Mouse (Mus musculus): ENCODE measurements around the gene Zkscan1.
"Not testable (repeated sequence)": the region's sequence is repeated elsewhere in the genome, so short reads cannot be mapped to it uniquely, and the experiment has no call there.

The Zkscan1 gene

GRCm38 (mm10) chr5:138084996-138085395, at the start of gene Zkscan1:
TSS of gene Zkscan1 (plus strand) at chr5:138085084.
- peak; percentile 92 for DNase-seq (ENCODE audit: low read depth, low spot score)

DNA sequence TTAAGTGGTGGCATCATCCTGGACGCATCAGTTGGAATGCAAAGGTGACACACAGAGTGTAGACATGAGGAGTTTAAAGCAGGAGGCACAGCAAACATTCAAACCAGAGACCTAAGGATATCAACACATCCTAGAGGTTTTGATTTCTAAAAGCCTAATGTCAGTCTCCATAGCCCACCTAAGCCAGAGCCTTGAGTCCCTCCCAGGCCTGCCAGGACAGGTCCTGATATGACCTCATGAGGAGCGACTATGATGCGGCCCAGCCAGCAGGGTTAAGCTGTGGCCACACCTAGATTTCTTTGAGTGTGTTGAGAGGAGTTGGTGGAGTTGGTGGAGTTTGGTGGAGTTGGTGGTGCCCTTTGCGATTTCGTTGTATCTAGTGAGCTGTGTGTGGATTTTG, 32.0 kb upstream of the Zkscan1 start, which contains the start of gene Smok3c:
TSS of gene Smok3c (plus strand) at position 301 of the 400 bp plus-strand sequence.
- DNase-seq (ENCODE audit: low read depth, low spot score), result not testable (repeated sequence)

DNA sequence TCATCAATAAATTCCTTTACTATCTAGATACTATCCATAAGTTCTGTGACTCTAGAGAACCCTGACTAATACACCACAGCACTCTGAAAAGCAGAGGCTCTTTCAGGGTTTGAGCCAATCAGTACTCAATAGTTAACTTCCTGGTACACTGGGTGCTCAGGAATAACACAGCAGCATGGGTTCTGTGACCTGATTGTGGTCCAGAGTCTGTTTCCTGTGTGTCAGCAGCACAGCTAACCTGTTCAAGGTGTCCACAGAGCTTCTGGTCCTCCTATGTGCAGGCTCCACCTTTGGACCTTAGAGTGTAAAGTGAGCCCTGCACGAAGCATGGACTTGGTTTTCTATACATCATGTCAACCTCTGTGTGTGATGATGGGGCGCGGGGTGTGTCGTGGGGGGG, 11.1 kb upstream of the Zkscan1 start:
- DNase-seq (ENCODE audit: low read depth, low spot score), result no peak

DNA sequence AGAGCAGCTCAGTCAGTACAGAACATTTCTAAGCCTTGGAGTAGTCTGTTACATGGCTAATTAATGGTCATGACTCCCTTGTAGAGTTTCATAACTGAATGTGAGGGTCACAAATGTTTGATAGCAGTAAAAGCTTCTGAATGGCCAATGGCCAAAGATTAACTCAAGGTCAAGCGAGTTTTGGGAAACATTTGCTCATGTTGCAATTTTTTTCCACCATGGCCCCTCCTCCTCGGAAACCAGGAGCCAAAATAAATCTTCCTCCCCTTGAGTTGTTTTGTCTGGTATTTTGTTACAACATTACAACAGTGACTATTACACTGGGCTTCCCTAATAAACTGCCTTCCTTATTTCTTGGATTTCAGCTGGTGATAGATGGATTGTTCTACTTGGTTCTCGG, 9.2 kb upstream of the Zkscan1 start:
- DNase-seq (ENCODE audit: low read depth, low spot score), result no peak

DNA sequence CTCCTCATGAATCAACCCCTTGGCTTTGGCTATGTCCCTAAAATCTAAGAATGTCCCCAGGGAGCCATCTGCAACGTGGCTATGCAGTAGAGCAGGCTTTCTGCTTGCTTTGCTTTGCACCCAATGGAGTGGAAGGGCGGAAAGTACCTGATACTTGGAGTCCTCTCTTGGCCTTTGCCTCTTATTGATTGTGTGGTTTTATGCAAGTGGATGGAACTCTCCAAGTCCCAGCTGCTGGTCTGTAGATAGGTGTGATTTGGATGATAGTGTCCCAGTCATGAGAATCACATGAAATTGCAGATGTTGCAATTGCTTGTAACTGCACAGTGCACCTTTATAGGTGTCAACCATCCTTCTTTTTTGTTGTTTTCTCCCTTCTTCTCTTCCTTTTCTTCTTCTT, 8.7 kb upstream of the Zkscan1 start:
- no peak for DNase-seq (ENCODE audit: low read depth, low spot score)

DNA sequence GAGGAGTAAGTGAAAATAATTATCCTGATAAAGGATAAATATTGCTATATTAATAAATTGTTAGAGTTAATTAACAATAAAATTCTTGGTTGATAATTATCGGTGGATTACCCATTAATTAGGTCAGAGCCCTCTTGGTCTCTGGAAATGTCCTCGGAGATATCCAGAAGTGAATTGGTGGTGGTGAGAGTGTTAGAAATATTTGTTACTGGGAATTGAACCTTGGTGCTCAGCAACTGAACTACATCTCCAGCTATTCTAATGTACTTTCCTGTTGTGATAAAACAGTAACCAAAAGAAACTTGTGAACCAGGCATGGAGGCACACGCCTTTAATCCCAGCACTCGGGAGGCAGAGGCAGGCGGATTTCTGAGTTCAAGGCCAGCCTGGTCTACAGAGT, 4.4 kb upstream of the Zkscan1 start:
- DNase-seq (ENCODE audit: low read depth, low spot score), result no peak

- no peak for DNase-seq (ENCODE audit: low read depth, low spot score)
Measured at GRCm38 (mm10) chr5:138081446-138081845, 3.4 kb upstream of the Zkscan1 start.

DNA sequence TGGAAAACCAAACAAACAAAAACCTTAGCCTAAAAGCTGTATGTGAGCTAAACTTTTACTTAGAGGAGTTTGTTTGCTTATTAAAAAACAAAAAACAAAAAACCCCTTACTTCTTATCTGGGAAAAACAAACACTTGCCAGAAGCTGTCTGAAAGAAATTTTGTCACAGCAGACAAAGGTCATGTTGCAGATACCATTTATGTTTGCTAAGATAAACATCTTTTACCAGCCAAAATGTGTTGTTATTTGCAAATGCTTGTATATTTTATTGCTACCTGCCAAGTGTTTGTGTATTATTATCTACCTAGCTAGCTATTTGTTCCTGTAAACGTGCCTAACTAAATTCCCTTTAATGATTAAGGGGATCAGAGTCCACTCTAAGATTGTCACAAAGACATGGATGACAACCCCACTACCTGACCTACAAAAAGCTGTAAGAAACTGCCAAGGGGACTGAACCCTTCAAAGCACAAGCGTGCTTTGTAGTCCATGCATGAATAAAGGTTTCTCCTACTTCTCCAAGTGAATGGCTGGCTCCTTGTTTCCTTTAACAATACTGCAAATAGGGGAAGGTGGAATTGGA, 1.5 kb upstream of the Zkscan1 start:
- no peak for DNase-seq (ENCODE audit: low read depth, low spot score)

DNA sequence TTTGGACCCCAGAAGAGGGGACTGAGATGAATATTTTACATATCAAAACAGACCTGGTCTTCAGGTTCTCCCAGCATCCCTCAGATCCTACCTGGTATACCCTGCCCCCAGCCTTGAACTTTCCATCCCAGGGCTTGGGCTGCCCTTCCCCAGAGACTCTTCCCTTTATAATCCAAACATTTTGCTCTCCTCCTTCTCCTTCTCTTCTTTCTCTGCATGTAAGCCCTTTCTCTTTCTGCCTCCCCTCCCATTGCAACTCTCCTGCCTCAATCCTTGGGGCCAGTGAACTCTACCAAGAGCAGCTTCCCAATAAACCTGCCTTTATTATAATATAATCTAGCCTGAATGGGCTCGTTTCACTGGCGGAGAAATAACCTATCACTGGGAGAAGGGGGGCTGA, 948 bp upstream of the Zkscan1 start:
- DNase-seq (ENCODE audit: low read depth, low spot score), result no peak

DNA sequence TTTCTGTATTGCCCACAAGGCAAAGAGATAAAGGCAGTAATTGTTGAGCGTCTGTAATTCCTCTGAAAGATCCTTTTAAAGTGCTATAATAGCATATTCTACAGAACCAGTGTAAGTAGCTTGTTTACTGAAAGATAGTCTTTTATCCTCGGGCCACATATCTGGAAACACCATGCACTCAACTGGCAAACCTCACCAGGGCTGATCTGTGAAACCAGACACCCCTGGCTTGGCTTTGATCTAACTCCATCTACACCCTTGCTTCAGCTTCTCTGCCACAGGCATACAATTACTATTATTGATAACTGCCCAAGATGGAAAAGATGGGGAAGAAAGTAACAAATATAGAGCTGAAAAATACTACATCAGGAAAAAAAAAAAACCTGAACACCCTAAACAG, 377 bp upstream of the Zkscan1 start:
- DNase-seq (ENCODE audit: low read depth, low spot score), result no peak

DNA sequence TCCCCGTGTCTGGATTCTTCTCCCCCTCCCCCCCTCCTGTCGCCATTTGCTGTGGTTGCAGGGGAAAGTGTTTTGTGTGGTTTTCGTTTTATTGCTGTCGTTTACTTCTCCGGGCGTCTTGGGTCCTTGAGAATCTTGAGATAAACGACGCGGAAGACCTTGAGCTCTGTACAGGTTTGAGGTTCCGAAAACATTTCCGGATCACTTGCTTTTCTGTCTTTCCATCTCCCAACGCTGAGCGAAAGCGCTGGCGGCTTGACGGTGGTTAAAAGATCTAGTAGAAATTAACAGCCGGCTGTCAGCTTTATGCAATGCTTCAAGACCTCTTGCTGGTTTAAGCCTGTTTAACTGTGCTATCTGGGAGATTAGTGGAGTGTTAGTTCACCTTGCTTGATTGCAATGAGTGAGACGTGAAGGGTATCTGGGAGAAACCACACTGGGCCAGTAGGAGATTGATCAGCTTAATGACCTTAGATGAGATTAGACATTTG, 582 bp downstream of the Zkscan1 start:
- peak; percentile 76 for DNase-seq (ENCODE audit: low read depth, low spot score)

- DNase-seq (ENCODE audit: low read depth, low spot score), result no peak
Measured at GRCm38 (mm10) chr5:138086842-138087241, 2.0 kb downstream of the Zkscan1 start.

GRCm38 (mm10) chr5:138088366-138088765, 3.5 kb downstream of the Zkscan1 start:
- no peak for DNase-seq (ENCODE audit: low read depth, low spot score)

GRCm38 (mm10) chr5:138089108-138089551, 4.2 kb downstream of the Zkscan1 start:
- DNase-seq (ENCODE audit: low read depth, low spot score), result no peak

GRCm38 (mm10) chr5:138090271-138090670, 5.4 kb downstream of the Zkscan1 start:
- peak; percentile 25 for DNase-seq (ENCODE audit: low read depth, low spot score)

DNA sequence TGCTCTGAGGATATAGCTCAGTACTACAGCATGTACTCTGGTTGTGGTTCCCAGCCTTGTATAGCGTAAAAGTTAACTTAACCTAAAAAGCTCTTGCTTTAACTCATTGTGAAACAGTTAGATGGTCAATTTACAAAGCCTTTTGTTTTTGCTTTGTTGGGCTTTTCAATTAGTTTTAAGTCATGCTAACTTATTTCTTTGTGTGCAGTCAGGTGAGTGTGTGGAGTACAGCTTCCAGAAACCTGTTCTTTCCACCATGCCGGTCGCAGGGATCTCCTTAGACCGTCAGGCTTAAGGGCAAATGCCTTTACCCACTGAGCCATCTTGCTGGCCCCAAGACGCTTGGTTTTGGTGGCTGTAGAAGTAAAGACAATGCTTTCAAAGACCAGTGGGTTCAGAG, 5.9 kb downstream of the Zkscan1 start:
- no peak for DNase-seq (ENCODE audit: low read depth, low spot score)

- no peak for DNase-seq (ENCODE audit: low read depth, low spot score)
Measured at GRCm38 (mm10) chr5:138092771-138093170, 7.9 kb downstream of the Zkscan1 start.

- no peak for DNase-seq (ENCODE audit: low read depth, low spot score)
Measured at GRCm38 (mm10) chr5:138094474-138094873, 9.6 kb downstream of the Zkscan1 start.

DNA sequence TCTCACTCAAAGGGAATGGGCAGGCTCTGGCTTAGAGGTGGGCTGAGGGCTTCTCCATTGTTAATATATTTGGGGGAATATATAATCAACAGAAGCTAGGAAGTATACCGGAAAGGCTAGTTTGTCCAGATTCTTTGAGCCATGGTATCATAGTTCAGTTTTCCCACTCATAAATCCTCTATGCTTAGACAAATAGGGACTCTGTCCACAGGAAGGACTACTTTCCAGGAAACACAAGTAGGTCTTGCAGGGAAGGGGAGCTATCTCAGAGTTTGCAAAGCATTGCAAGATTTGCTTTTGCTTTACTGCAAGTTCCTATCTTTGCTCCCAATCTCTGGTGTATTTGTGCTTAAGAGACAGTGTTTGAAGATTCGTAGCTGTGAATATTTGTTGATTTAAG, 20.1 kb downstream of the Zkscan1 start:
- no peak for DNase-seq (ENCODE audit: low read depth, low spot score)

GRCm38 (mm10) chr5:138107130-138107529, 22.2 kb downstream of the Zkscan1 start:
- no peak for DNase-seq (ENCODE audit: low read depth, low spot score)

GRCm38 (mm10) chr5:138109847-138110396, 25.0 kb downstream of the Zkscan1 start:
- DNase-seq (ENCODE audit: low read depth, low spot score), result not testable (repeated sequence)

DNA sequence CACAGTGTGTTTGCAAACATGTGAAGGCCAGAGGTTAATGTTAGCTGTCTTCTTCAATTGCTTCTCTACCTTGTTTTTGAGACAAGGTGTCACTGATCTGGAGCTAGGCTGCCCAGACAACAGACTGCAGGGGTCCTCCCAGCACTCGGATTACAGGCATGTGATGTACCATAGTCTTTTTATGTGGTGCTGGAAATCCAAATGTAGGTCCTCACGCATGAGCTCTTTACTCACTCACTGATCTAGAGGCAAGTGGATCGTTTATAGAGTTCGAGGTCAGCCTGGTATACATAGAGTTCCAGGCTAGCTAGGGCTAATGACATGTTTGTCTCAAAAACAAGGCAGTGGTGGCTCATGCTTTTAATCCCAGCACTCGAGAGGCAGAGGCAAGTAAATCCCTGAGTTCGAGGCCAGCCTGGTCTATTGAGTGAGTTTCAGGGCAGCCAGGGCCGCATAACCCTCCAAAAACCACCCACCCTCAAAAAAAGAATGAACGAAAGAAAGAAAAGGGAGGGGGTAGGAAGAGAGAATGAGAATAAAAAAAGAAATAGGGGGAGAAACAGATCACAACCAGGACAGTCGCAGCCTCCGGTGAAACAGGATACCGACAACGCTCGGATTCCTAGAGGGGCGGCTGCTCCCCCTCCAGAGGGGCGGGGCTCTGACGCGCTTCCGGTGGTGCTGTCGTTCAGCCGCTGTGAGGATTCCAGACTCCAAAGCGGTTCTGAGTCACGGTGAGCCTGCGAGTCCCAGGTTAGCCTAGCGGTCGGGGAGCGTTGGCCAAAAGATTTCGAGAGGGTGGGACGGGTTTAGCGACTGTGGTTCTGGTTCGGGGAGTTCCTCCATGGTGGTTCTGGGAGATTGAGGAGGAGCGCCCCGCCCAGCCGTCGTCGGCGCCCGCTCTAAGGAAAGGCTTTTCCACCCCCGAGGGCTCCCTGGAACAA, 31.6 kb downstream of the Zkscan1 start, which contains the start of gene Zscan21:
TSS of gene Zscan21 (plus strand) at position 649 of the 944 bp plus-strand sequence.
- peak; percentile 93 for DNase-seq (ENCODE audit: low read depth, low spot score)
